Mouse (Mus musculus) activated CD4-positive, CD25-positive, alpha-beta regulatory T cell (primary cell): ENCODE data around the gene Gm11983. TPM values are rescaled to one million over a fixed set of nuclear protein-coding genes. Genes with fewer than 3 reads are reported as not detected.

ENCODE experiments used
- polyA plus RNA-seq, 2 experiments: library from polyadenylated mRNA; unstranded; fragments of 100-300 nt; shearing (Covaris generic); gene quantifications; one replicate each; pipeline ENCODE4 v1.2.1; 2017

Gm11983 gene
- polyA plus RNA-seq, result not detected

GRCm38 (mm10) chr11:6837554-6837953, at the start of gene Gm11983:
TSS of gene Gm11983 (minus strand) at chr11:6837654.

Other genes starting within 250 kb of the Gm11983 start
- under 1 TPM; 0.39 to 0.81 TPM for gene Nacad, start 231.6 kb downstream of the Gm11983 start, polyA plus RNA-seq
- 10 to 100 TPM; 11.9 to 12.9 TPM for gene Tbrg4, start 211.6 kb downstream of the Gm11983 start, polyA plus RNA-seq
- gene Wap, start 199.0 kb downstream of the Gm11983 start, polyA plus RNA-seq, result not detected
- 10 to 100 TPM in 1 of 2 experiments, 1 to 10 TPM in 1; 4.8 to 10.2 TPM for gene Ramp3, start 179.1 kb downstream of the Gm11983 start, polyA plus RNA-seq
- gene Adcy1, start 225.8 kb upstream of the Gm11983 start, polyA plus RNA-seq, result under 1 TPM in 1 of 2 experiments, not detected in 1; 0.18 TPM